Mouse (Mus musculus) frontal cortex, postnatal 25 days (tissue): Measurements from ENCODE around the gene Enoph1.

Experiments used
- DNase-seq, 2 experiments: peaks; one replicate each; pipeline ENCODE4 v3.0.0; 2022; ENCODE audit warnings: low spot score in 2 of 2

Gene Enoph1

DNA sequence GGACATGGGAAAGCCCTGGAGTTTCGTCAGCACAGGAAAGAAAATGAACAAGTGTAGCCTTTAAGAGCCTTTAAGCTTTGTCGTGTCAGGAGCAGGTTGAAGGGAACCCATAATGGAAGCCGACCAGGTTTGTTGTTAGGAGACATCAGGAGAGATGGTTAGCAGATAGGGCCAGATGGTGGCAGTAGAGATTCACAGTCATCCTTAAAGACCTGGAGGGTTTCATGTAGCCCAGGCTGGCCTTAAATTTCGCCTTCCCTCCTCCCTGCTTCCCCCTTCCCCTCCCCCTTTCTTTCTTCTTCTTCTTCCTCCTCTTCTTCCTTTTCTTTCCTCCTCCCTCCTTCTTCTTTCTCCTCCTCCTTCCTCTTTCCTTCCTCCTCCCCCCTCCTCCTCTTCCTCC lies 34.8 kb downstream of the Enoph1 start:
- DNase-seq, result no peak

- DNase-seq, result no peak
Measured at GRCm38 (mm10) chr5:100079040-100079930, 39.5 kb downstream of the Enoph1 start.

DNA sequence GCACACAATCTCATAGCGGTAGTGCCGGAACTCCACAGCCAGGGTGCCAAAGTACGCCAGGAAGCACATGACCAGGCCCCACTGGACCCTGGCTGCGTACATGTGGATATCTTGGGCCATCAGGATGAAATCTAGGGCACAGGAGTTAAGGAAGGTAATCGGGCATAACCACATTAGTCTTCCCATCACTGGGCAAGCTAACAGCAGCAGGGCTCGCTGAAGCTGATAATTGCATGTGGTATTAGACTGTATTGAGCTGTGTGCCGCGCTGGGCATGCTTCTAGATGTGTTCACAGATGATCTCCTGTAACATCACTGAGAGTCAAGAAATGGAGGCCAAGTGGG lies 40.1 kb downstream of the Enoph1 start:
- no peak for DNase-seq

DNA sequence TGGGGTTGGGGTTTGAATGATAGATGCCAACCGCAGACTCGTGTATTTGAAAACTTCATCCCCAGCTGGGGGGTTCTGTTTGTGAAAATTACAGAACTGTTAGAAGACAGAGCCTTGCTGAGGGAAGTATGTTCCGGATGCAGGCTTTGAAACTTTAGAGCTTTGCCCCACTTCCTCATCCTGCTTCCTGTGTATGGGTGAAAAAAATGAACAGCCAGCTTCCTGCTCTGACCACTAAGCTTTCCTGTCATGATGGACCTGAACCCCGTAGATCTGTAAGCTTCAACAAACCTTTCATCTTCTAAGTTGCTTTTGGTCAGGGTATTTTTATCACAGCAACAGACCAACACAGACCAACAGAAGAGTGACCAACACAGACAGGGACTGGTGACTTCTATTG lies 42.2 kb downstream of the Enoph1 start:
- no peak for DNase-seq

DNA sequence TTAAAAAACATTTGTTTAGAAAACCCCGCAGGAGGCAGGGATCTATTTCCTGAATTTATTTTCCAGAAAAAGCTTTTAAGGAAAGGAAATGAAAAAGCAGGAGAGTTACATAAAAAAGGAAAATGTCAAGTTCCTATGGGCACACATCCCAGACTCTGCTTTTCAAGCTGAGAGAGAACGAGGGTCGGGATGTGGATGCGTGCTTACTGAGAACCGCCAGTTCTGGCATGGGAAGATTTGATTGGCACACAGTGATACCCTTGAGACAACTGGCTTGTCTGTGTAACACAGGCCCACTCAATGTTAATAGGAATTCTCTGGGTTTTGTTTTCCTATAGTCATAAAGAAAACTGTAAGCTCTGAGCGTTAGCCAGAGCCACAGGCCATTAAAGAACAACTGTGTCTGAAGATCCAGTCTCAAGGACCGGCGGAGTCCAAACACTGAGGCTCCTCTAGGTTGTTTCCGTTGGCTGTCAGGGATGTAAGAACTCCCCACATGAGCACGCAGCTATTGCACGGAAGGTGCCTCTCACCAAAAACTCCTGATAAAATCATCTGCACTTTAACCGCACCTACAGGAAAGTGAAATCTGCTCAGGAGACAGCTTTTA lies 44.3 kb downstream of the Enoph1 start:
- no peak for DNase-seq

DNA sequence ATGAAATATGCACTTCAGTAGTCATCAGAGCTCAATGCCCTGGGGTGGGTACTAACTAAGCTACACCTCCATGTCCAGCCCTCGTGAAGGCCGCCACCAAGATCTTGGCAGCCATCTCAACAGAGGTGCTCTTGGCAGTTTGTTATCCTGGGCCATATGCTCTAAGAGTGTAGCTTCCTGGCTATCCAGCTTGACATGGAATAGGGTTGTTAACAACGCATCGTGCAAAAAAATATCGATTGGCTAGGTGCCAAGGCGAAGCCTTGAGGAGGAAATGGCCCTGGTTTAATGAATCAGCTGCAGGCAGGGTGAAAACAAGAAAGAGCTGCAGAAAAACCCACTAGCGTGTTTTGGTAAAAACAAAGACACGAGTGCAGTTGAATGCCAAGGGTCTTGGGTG lies 45.3 kb downstream of the Enoph1 start:
- no peak for DNase-seq

- no peak for DNase-seq
Measured at GRCm38 (mm10) chr5:100090515-100091262, 50.9 kb downstream of the Enoph1 start.

GRCm38 (mm10) chr5:100091263-100091594 lies 51.4 kb downstream of the Enoph1 start:
- DNase-seq, result no peak

- DNase-seq, result no peak
Measured at GRCm38 (mm10) chr5:100091602-100092001, 51.8 kb downstream of the Enoph1 start.

GRCm38 (mm10) chr5:100096955-100097354 lies 57.2 kb downstream of the Enoph1 start:
- DNase-seq, result no peak

- DNase-seq, result no peak
Measured at GRCm38 (mm10) chr5:100097967-100098366, 58.2 kb downstream of the Enoph1 start.

- no peak for DNase-seq
Measured at GRCm38 (mm10) chr5:100102395-100102794, 62.6 kb downstream of the Enoph1 start.

DNA sequence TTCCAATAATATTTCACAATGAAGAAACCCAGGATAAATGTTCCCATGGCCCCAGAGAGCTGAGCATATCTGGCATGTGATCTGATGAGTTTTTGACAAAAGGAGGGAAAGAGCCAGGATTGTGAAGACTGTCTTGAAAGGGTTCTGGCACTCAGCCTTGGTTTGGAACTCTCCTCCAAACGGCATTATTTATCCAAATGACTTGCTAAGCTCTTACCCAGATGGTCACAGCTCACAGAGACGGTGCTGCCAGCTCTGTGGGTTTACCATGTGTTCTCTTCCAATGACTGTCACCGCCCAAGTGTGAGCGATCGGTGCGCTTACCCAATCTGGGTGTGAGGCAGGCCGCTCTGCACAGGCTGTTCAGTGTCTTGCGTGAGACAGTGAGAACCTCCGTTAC lies 69.1 kb downstream of the Enoph1 start:
- DNase-seq, result peak; percentile 17 to 26

- DNase-seq, result no peak
Measured at GRCm38 (mm10) chr5:100109543-100110282, 69.9 kb downstream of the Enoph1 start.

GRCm38 (mm10) chr5:100110581-100110980 lies 70.8 kb downstream of the Enoph1 start:
- no peak for DNase-seq

DNA sequence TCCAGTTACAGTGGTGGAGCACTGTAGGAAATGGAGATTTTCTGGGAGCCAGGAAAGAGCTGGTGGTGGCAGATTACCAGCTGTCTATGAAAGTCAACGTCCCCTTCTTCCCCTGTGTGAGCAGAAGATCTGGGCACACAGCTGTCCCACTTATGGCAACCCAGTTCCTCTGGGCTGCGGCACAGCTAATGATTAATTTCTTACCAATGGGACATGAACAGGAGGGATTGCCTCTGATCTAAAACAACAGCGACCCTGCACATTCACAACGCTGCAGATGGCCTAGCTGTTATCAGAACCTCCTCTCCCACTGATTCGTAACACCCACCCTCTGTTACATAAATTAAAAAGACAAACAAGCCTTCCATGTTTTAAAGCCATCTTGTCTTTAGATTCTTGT lies 73.6 kb downstream of the Enoph1 start:
- no peak for DNase-seq
